8 mouse cellular contexts compared by ENCODE assay signal in genomic region chrX:143058829-143059228, GRCm38 (mm10). TPM values are rescaled to one million over a fixed set of nuclear protein-coding genes. Genes with fewer than 3 reads are reported as not detected.
DNase-seq lines count a peak whose midpoint lies in the region; ATAC-seq and TF ChIP-seq lines count a peak whose summit lies in the region.

No protein-coding gene starts in this region.

- H3K4me1 ChIP-seq in CH12.LX (ENCODE audit: control insufficient read depth in 1 of 2, insufficient read depth in 2 of 2) = 0 out of 4 replicates have a peak, but pooled peaks cover 0 to 2% of the 10 kb centered on the region in 2 experiments
- no peaks in the 10 kb centered on the region for H3K4me1 ChIP-seq in forebrain, embryonic 12.5 days
- H3K4me1 ChIP-seq in liver, postnatal 0 days (ENCODE audit: insufficient read depth) = no peaks in the 10 kb centered on the region
- H3K4me1 ChIP-seq in neural tube, embryonic 14.5 days (ENCODE audit: control insufficient read depth, insufficient read depth, low read length) = no peaks in the 10 kb centered on the region
- H3K4me1 ChIP-seq in testis, adult 2 months (ENCODE audit: control insufficient read depth, insufficient read depth, low read length) = no peaks in the 10 kb centered on the region

- H3K27ac ChIP-seq in CH12.LX (ENCODE audit: insufficient read depth, low read depth) = no peak overlapping the region
- H3K27ac ChIP-seq in forebrain, embryonic 12.5 days = no peak overlapping the region
- H3K27ac ChIP-seq in liver, postnatal 0 days (ENCODE audit: low read depth) = no peak overlapping the region
- no peak overlapping the region for H3K27ac ChIP-seq in neural tube, embryonic 14.5 days (ENCODE audit: low read depth, low read length)
- no peak overlapping the region for H3K27ac ChIP-seq in testis, adult 2 months (ENCODE audit: control insufficient read depth, insufficient read depth, low read depth, low read length)

- H3K79me2 ChIP-seq in CH12.LX (replicated peaks; ENCODE audit: control insufficient read depth, extremely low read depth, insufficient read depth, poor library complexity, severe bottlenecking) = no peaks in the 10 kb centered on the region

- H3K27me3 ChIP-seq in CH12.LX (replicated peaks) = no peaks in the 10 kb centered on the region
- H3K27me3 ChIP-seq in forebrain, embryonic 12.5 days = peaks cover 26% of the 10 kb centered on the region; the same call in 1 of the 2 replicates
- peaks cover 6% of the 10 kb centered on the region; the same call in 1 of the 2 replicates for H3K27me3 ChIP-seq in liver, postnatal 0 days (ENCODE audit: insufficient read depth, low read length)
- no peaks in the 10 kb centered on the region for H3K27me3 ChIP-seq in neural tube, embryonic 14.5 days (ENCODE audit: control insufficient read depth, insufficient read depth, low read length)
- H3K27me3 ChIP-seq in testis, adult 2 months (ENCODE audit: control insufficient read depth, insufficient read depth, low read length) = no peaks in the 10 kb centered on the region

- peak; percentile 23 to 76; a peak in 3 of 4 replicates for TF ChIP-seq CTCF in CH12.LX (conservative IDR thresholded peaks at IDR 0.05 in 1 of 2, IDR thresholded peaks at IDR 0.05 in 1 of 2; ENCODE audit: low read depth in 2 of 2, low read length in 2 of 2)
- TF ChIP-seq CTCF in liver, postnatal 0 days (IDR thresholded peaks at IDR 0.05; ENCODE audit: low read depth) = peak; percentile 90
- TF ChIP-seq CTCF in testis, adult 2 months (IDR thresholded peaks at IDR 0.05; ENCODE audit: control insufficient read depth, insufficient read depth, insufficient replicate concordance, low read depth, low read length) = peak; percentile 78; the same call in 1 of the 2 replicates

- peak; percentile 70 for TF ChIP-seq RAD21 in CH12.LX (IDR thresholded peaks at IDR 0.05; ENCODE audit: low read depth, low read length)

- intact Hi-C loops in heart, postnatal 10 days (cut with DNase I) = loop anchor here (2.0 to 10.0 kb wide), 3 partner anchors 240 to 684 kb away; no protein-coding TSS in a partner anchor

- H3K4me2 ChIP-seq in CH12.LX (ENCODE audit: insufficient read depth, low read depth, poor library complexity, severe bottlenecking) = peak overlapping the region; percentile 83; the same call in 1 of the 2 replicates
- H3K4me2 ChIP-seq in forebrain, embryonic 12.5 days = peak overlapping the region; percentile 41
- no peak overlapping the region; the same call in 1 of the 2 replicates for H3K4me2 ChIP-seq in liver, postnatal 0 days (ENCODE audit: low read depth, low read length)
- H3K4me2 ChIP-seq in neural tube, embryonic 14.5 days (ENCODE audit: low read depth, low read length) = peak overlapping the region; percentile 24; the same call in 1 of the 2 replicates

- ATAC-seq in forebrain, embryonic 12.5 days (ENCODE audit: low FRiP score) = peak; percentile 70
- no peak for ATAC-seq in liver, postnatal 0 days
- ATAC-seq in neural tube, embryonic 14.5 days (ENCODE audit: low read depth) = peak; percentile 73; the same call in 1 of the 2 replicates

- in situ Hi-C loops in CH12.LX (cut with MboI; ENCODE audit: low pct_ligation_motif_present, low pct_unique_long_range_greater_than_20kb, low sequenced_read_pairs) = loop anchor here (25.0 kb wide), 1 partner anchor 497 kb away; no protein-coding TSS in a partner anchor

- H3K4me3 ChIP-seq in CH12.LX (replicated peaks in 1 of 3; ENCODE audit: low read depth in 2 of 3, low read length in 2 of 3, poor library complexity in 1 of 3) = no peak overlapping the region
- H3K4me3 ChIP-seq in forebrain, embryonic 12.5 days (replicated peaks) = no peak overlapping the region
- H3K4me3 ChIP-seq in liver, postnatal 0 days (ENCODE audit: low read depth, low read length) = no peak overlapping the region
- H3K4me3 ChIP-seq in neural tube, embryonic 14.5 days (ENCODE audit: low read depth, low read length) = no peak overlapping the region
- peak overlapping the region; percentile 37 for H3K4me3 ChIP-seq in testis, adult 2 months (ENCODE audit: control insufficient read depth, low read depth, low read length)

- WGBS in forebrain, embryonic 12.5 days = 10% methylated on average over 12 of the region's 12 CpGs
- WGBS in liver, postnatal 0 days (ENCODE audit: insufficient replicate concordance) = 10% methylated on average over 12 of the region's 12 CpGs
- 11% methylated on average over 12 of the region's 12 CpGs for WGBS in neural tube, embryonic 14.5 days

- dilution Hi-C loops in CH12.LX (cut with MboI; ENCODE audit: extremely low pct_ligation_motif_present, extremely low pct_unique_long_range_greater_than_20kb, low sequenced_read_pairs) = no loop called here

- H3K9me3 ChIP-seq in CH12.LX (replicated peaks; ENCODE audit: low read length) = no peaks in the 10 kb centered on the region
- no peaks in the 10 kb centered on the region for H3K9me3 ChIP-seq in forebrain, embryonic 12.5 days
- H3K9me3 ChIP-seq in liver, postnatal 0 days (ENCODE audit: low read length) = no peaks in the 10 kb centered on the region
- no peaks in the 10 kb centered on the region for H3K9me3 ChIP-seq in neural tube, embryonic 14.5 days (ENCODE audit: control insufficient read depth, low read length)

- no peak for TF ChIP-seq POLR2A in CH12.LX (IDR thresholded peaks at IDR 0.05; ENCODE audit: low read depth, low read length)
- TF ChIP-seq POLR2A in testis, adult 2 months (IDR thresholded peaks at IDR 0.05; ENCODE audit: control insufficient read depth, low read depth, low read length) = no peak

- TF ChIP-seq EP300 in CH12.LX (IDR thresholded peaks at IDR 0.05; ENCODE audit: low read length) = no peak
- TF ChIP-seq EP300 in liver, postnatal 0 days (IDR thresholded peaks at IDR 0.05; ENCODE audit: low read depth) = no peak

- no peaks in the 10 kb centered on the region for H3K36me3 ChIP-seq in CH12.LX (replicated peaks in 1 of 2; ENCODE audit: control insufficient read depth in 1 of 2, insufficient read depth in 1 of 2, low read length in 1 of 2)
- no peaks in the 10 kb centered on the region for H3K36me3 ChIP-seq in forebrain, embryonic 12.5 days (replicated peaks)
- no peaks in the 10 kb centered on the region for H3K36me3 ChIP-seq in liver, postnatal 0 days (replicated peaks; ENCODE audit: insufficient read depth, low read length)
- H3K36me3 ChIP-seq in neural tube, embryonic 14.5 days (ENCODE audit: control insufficient read depth, insufficient read depth, low read length) = no peaks in the 10 kb centered on the region
- H3K36me3 ChIP-seq in testis, adult 2 months (ENCODE audit: control insufficient read depth, insufficient read depth, low read length) = no peaks in the 10 kb centered on the region

- DNase-seq in CH12.LX (ENCODE audit: extremely low read depth) = peak; percentile 45
- peak; percentile 31 for DNase-seq in c-Kit-positive CD71-positive TER-119-negative erythroid progenitor cells, embryonic 14.5 days (ENCODE audit: low read depth)
- peak; percentile 80 to 85 for DNase-seq in heart, postnatal 10 days
- DNase-seq in kidney, postnatal 4 days = peak; percentile 87 to 88
- peak; percentile 79 for DNase-seq in liver, postnatal 0 days

- no peak overlapping the region for H3K9ac ChIP-seq in CH12.LX (ENCODE audit: insufficient read depth, low read depth)
- no peak overlapping the region for H3K9ac ChIP-seq in forebrain, embryonic 12.5 days
- H3K9ac ChIP-seq in liver, postnatal 0 days (replicated peaks) = no peak overlapping the region
- H3K9ac ChIP-seq in neural tube, embryonic 14.5 days (replicated peaks; ENCODE audit: low read depth, low read length) = no peak overlapping the region

TF ChIP-seq in CH12.LX, 34 proteins besides CTCF, POLR2A, EP300 and RAD21:
- peak; percentile 57 for TF ChIP-seq SMC3 (IDR thresholded peaks at IDR 0.05; ENCODE audit: low read depth, low read length)
- no peak for TF ChIP-seq JUN (IDR thresholded peaks at IDR 0.05; ENCODE audit: insufficient read depth, low read depth, low read length)
- TF ChIP-seq ELF1 (IDR thresholded peaks at IDR 0.05; ENCODE audit: low read depth, low read length) = no peak

RNA-seq across cellular contexts. Expression of gene Rtl9, which starts 40.6 kb away (rescaled TPM):
- total RNA-seq in CH12.LX (2012; rRNA removed) = 0.13 and 0.17 TPM in 2 replicates
- total RNA-seq in CH12.LX (2014; rRNA removed) = 0.20 and 0.24 TPM in 2 replicates
- 0.42 and 0.63 TPM in 2 replicates for polyA plus RNA-seq in CH12.LX (2012; ENCODE audit: insufficient read length, low read depth)
- 0.23 and 0.41 TPM in 2 replicates for polyA plus RNA-seq in forebrain, embryonic 12.5 days (2016; fragmentation: Nextera tagmentation; extraction: Ambion mirVana)
- 1 to 10 TPM in 1 of 2 experiments, under 1 TPM in 1; 0.79 to 1.9 TPM for total RNA-seq in heart, postnatal 10 days (2021)
- polyA plus RNA-seq in liver, postnatal 0 days (2015; fragmentation: Nextera tagmentation; extraction: Ambion mirVana) = not detected in 2 replicates
- polyA plus RNA-seq in neural tube, embryonic 14.5 days (2014; fragmentation: Nextera tagmentation; extraction: Ambion mirVana) = 0.99 and 1.0 TPM in 2 replicates
- polyA plus RNA-seq in testis, adult 2 months (2012; rRNA removed) = 0.02 and 0.04 TPM in 2 replicates

Comparison
In these comparisons a context has a peak if more than half of its experiments do, and no peak if none do; other contexts are left out.
1. DNase-seq: peak in every context shown above with its lines; median percentile 88 in kidney, postnatal 4 days; 82 in heart, postnatal 10 days; 79 in liver, postnatal 0 days; 45 in CH12.LX; 31 in c-Kit-positive CD71-positive TER-119-negative erythroid progenitor cells, embryonic 14.5 days.